Mouse (Mus musculus): Measurements from ENCODE around the gene Zfyve28. TPM values are rescaled to one million over a fixed set of nuclear protein-coding genes. Genes with fewer than 3 reads are reported as not detected.

Zfyve28 gene
- polyA plus RNA-seq, 1 experiment from 2014 or later, result 4.6 TPM

DNA sequence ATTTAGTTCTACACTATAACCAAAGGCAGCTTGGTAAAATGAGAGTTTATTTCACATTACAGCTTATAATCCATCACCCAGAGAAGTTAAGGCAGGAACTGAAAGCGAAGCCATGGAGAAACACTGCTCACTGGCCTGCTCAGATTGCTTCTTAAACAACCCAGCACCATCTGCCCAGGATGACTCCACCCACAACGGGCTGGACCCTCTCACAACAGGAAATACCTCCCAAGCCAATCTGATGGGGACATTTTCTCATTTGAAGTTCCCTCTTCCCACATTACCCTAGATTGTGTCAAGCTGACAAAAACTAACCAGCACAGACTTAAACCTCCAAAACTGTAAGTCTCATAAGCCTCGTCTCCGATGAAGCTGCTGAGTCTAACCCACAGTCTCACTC, 10.2 kb downstream of the Zfyve28 start:
- Histone ChIP-seq H3K36me3 (replicated peaks; ENCODE audit: control insufficient read depth, insufficient read depth) (no peaks in the 10 kb centered on the region), H3K27me3 (ENCODE audit: control insufficient read depth, insufficient read depth, low read length) (no peaks in the 10 kb centered on the region), H3K9ac (no peak overlapping the region), H3K9me3 (ENCODE audit: control insufficient read depth, low read length) (no peaks in the 10 kb centered on the region), H3K27ac (no peak overlapping the region), H3K4me2 (replicated peaks) (no peak overlapping the region), H3K4me3 (replicated peaks; ENCODE audit: low read length) (no peak overlapping the region), H3K4me1 (replicated peaks; ENCODE audit: control insufficient read depth, insufficient read depth, low read length) (no peaks in the 10 kb centered on the region)
- 80% methylated on average over 4 of the region's 4 CpGs for WGBS
- ATAC-seq (ENCODE audit: low FRiP score) (no peak), DNase-seq (ENCODE audit: low spot score) (no peak)

DNA sequence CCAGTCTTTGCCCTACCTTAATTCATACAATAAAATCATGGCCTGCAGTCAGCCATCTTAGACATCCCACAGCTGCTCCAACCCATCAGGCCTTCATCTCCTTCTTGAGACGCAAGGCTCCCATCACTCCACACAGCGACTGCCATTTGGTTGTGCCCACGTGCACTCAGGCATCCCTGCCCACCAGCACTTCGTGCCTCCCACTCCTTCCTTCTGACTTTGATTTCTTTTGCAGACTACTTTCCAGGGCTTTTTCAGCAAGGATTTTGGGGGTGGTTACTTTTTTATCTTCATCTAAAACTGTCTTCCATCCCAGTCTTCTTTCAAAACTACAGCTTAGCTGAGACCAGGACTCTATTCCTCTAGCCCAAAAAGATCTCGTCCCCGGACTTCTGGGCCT, 11.5 kb downstream of the Zfyve28 start:
- Histone ChIP-seq H3K9me3 (ENCODE audit: control insufficient read depth, low read length) (no peaks in the 10 kb centered on the region), H3K4me1 (replicated peaks; ENCODE audit: control insufficient read depth, insufficient read depth, low read length) (no peaks in the 10 kb centered on the region), H3K4me2 (replicated peaks) (no peak overlapping the region), H3K4me3 (replicated peaks; ENCODE audit: low read length) (no peak overlapping the region), H3K27me3 (ENCODE audit: control insufficient read depth, insufficient read depth, low read length) (no peaks in the 10 kb centered on the region), H3K9ac (no peak overlapping the region), H3K36me3 (replicated peaks; ENCODE audit: control insufficient read depth, insufficient read depth) (no peaks in the 10 kb centered on the region), H3K27ac (no peak overlapping the region)
- DNase-seq (ENCODE audit: low spot score), result no peak
- ATAC-seq (ENCODE audit: low FRiP score), result no peak
- 85% methylated on average over 6 of the region's 6 CpGs for WGBS

DNA sequence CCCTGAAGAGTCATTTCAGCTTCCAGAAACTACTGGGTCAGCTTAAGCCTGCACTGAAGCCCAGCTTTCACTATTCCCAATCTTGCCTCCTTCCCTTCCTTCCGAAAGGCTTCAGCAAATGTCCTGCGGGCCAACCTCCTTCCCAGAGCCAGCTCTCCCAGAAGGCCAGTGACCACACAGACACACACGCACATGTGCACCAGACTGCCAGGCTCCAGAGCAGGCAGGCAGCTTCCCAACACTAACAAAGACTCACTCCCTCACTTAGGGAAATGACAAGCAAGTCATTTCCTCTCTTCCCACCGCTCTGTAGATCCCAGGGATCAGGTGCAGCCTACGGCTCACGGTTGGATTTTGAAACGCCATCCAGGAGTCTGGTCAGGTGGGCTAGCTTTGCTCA, 12.1 kb downstream of the Zfyve28 start:
- Histone ChIP-seq H3K4me3 (replicated peaks; ENCODE audit: low read length) (no peak overlapping the region), H3K27ac (no peak overlapping the region), H3K9ac (no peak overlapping the region), H3K4me1 (replicated peaks; ENCODE audit: control insufficient read depth, insufficient read depth, low read length) (no peaks in the 10 kb centered on the region), H3K36me3 (replicated peaks; ENCODE audit: control insufficient read depth, insufficient read depth) (no peaks in the 10 kb centered on the region), H3K27me3 (ENCODE audit: control insufficient read depth, insufficient read depth, low read length) (no peaks in the 10 kb centered on the region), H3K4me2 (replicated peaks) (no peak overlapping the region), H3K9me3 (ENCODE audit: control insufficient read depth, low read length) (no peaks in the 10 kb centered on the region)
- no peak for ATAC-seq (ENCODE audit: low FRiP score)
- no peak for DNase-seq (ENCODE audit: low spot score)
- WGBS, result 80% methylated on average over 7 of the region's 7 CpGs

- Histone ChIP-seq H3K27me3 (ENCODE audit: control insufficient read depth, insufficient read depth, low read length) (no peaks in the 10 kb centered on the region), H3K9me3 (ENCODE audit: control insufficient read depth, low read length) (no peaks in the 10 kb centered on the region), H3K4me1 (replicated peaks; ENCODE audit: control insufficient read depth, insufficient read depth, low read length) (no peaks in the 10 kb centered on the region), H3K4me2 (replicated peaks) (no peak overlapping the region), H3K9ac (no peak overlapping the region), H3K27ac (no peak overlapping the region), H3K4me3 (replicated peaks; ENCODE audit: low read length) (no peak overlapping the region), H3K36me3 (replicated peaks; ENCODE audit: control insufficient read depth, insufficient read depth) (no peaks in the 10 kb centered on the region)
- DNase-seq (ENCODE audit: low spot score) (no peak), ATAC-seq (ENCODE audit: low FRiP score) (no peak)
- 90% methylated on average over 10 of the region's 10 CpGs for WGBS
Observed at GRCm38 (mm10) chr5:34274676-34275293, 13.5 kb downstream of the Zfyve28 start.

GRCm38 (mm10) chr5:34274268-34274667, 14.0 kb downstream of the Zfyve28 start:
- DNase-seq (ENCODE audit: low spot score), result no peak
- Histone ChIP-seq H3K9me3 (ENCODE audit: control insufficient read depth, low read length) (no peaks in the 10 kb centered on the region), H3K4me2 (replicated peaks) (no peak overlapping the region), H3K27me3 (ENCODE audit: control insufficient read depth, insufficient read depth, low read length) (no peaks in the 10 kb centered on the region), H3K4me3 (replicated peaks; ENCODE audit: low read length) (no peak overlapping the region), H3K9ac (no peak overlapping the region), H3K4me1 (replicated peaks; ENCODE audit: control insufficient read depth, insufficient read depth, low read length) (no peaks in the 10 kb centered on the region), H3K36me3 (replicated peaks; ENCODE audit: control insufficient read depth, insufficient read depth) (no peaks in the 10 kb centered on the region), H3K27ac (no peak overlapping the region)
- 83% methylated on average over 3 of the region's 3 CpGs for WGBS
- ATAC-seq (ENCODE audit: low FRiP score), result no peak

- ATAC-seq (ENCODE audit: low FRiP score) (no peak), DNase-seq (ENCODE audit: low spot score) (no peak)
- Histone ChIP-seq H3K27ac (no peak overlapping the region), H3K9ac (no peak overlapping the region), H3K9me3 (ENCODE audit: control insufficient read depth, low read length) (no peaks in the 10 kb centered on the region), H3K4me3 (replicated peaks; ENCODE audit: low read length) (no peak overlapping the region), H3K4me1 (replicated peaks; ENCODE audit: control insufficient read depth, insufficient read depth, low read length) (no peaks in the 10 kb centered on the region), H3K4me2 (replicated peaks) (no peak overlapping the region), H3K36me3 (replicated peaks; ENCODE audit: control insufficient read depth, insufficient read depth) (no peaks in the 10 kb centered on the region), H3K27me3 (ENCODE audit: control insufficient read depth, insufficient read depth, low read length) (no peaks in the 10 kb centered on the region)
- WGBS, result 78% methylated on average over 5 of the region's 5 CpGs
Observed at GRCm38 (mm10) chr5:34273251-34273681, 15.0 kb downstream of the Zfyve28 start.

GRCm38 (mm10) chr5:34271743-34272142, 16.5 kb downstream of the Zfyve28 start:
- Histone ChIP-seq H3K4me3 (replicated peaks; ENCODE audit: low read length) (no peak overlapping the region), H3K9ac (no peak overlapping the region), H3K27me3 (ENCODE audit: control insufficient read depth, insufficient read depth, low read length) (no peaks in the 10 kb centered on the region), H3K36me3 (replicated peaks; ENCODE audit: control insufficient read depth, insufficient read depth) (no peaks in the 10 kb centered on the region), H3K4me1 (replicated peaks; ENCODE audit: control insufficient read depth, insufficient read depth, low read length) (no peaks in the 10 kb centered on the region), H3K4me2 (replicated peaks) (no peak overlapping the region), H3K9me3 (ENCODE audit: control insufficient read depth, low read length) (no peaks in the 10 kb centered on the region), H3K27ac (no peak overlapping the region)
- DNase-seq (ENCODE audit: low spot score) (no peak), ATAC-seq (ENCODE audit: low FRiP score) (no peak)
- WGBS, result 30% methylated on average over 4 of the region's 4 CpGs

DNA sequence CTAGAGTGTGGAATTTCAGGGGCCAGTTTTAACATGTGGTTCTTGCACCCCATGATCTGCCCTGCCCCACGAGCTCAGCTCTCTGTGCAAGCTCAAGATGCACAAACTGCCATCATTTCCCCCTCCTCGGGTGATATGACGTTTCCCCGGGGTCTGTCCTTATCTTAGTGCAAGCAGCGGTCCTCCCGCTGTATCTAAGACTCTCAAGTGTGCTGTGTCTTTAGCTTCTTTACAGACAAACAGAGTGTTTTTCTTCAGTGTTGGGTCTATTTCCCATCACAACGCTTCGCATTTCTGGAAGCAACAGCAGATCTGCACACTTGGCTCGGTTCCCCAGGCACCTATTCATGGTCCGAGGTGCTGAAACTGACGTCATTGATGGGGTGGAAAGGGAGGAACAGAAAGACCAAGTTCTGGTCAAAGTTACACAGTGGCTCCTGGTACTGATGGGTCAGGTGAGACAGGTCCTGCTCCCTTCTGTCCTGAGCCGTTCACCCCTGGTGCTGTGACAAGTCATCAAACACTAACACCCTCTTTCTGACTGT, 18.3 kb downstream of the Zfyve28 start:
- DNase-seq (ENCODE audit: low spot score) (no peak), ATAC-seq (ENCODE audit: low FRiP score) (no peak)
- no peaks in the 10 kb centered on the region for H3K27me3 ChIP-seq (ENCODE audit: control insufficient read depth, insufficient read depth, low read length)
- WGBS, result 77% methylated on average over 12 of the region's 12 CpGs
- H3K4me1 ChIP-seq (replicated peaks; ENCODE audit: control insufficient read depth, insufficient read depth, low read length), result no peaks in the 10 kb centered on the region
- no peaks in the 10 kb centered on the region for H3K36me3 ChIP-seq (replicated peaks; ENCODE audit: control insufficient read depth, insufficient read depth)
- H3K4me3 ChIP-seq (replicated peaks; ENCODE audit: low read length), result no peak overlapping the region
- H3K27ac ChIP-seq, result no peak overlapping the region
- H3K9me3 ChIP-seq (ENCODE audit: control insufficient read depth, low read length), result no peaks in the 10 kb centered on the region
- H3K9ac ChIP-seq, result no peak overlapping the region
- H3K4me2 ChIP-seq (replicated peaks), result no peak overlapping the region

- H3K36me3 ChIP-seq (replicated peaks; ENCODE audit: control insufficient read depth, insufficient read depth), result no peaks in the 10 kb centered on the region
- no peak overlapping the region for H3K27ac ChIP-seq
- no peak overlapping the region for H3K9ac ChIP-seq
- H3K4me1 ChIP-seq (replicated peaks; ENCODE audit: control insufficient read depth, insufficient read depth, low read length), result no peaks in the 10 kb centered on the region
- no peaks in the 10 kb centered on the region for H3K9me3 ChIP-seq (ENCODE audit: control insufficient read depth, low read length)
- no peaks in the 10 kb centered on the region for H3K27me3 ChIP-seq (ENCODE audit: control insufficient read depth, insufficient read depth, low read length)
- no peak overlapping the region for H3K4me3 ChIP-seq (replicated peaks; ENCODE audit: low read length)
- DNase-seq (ENCODE audit: low spot score), result no peak
- no peak for ATAC-seq (ENCODE audit: low FRiP score)
- WGBS, result 84% methylated on average over 16 of the region's 16 CpGs
- no peak overlapping the region for H3K4me2 ChIP-seq (replicated peaks)
Observed at GRCm38 (mm10) chr5:34269197-34269920, 18.9 kb downstream of the Zfyve28 start.
